In the genomic region with DNA sequence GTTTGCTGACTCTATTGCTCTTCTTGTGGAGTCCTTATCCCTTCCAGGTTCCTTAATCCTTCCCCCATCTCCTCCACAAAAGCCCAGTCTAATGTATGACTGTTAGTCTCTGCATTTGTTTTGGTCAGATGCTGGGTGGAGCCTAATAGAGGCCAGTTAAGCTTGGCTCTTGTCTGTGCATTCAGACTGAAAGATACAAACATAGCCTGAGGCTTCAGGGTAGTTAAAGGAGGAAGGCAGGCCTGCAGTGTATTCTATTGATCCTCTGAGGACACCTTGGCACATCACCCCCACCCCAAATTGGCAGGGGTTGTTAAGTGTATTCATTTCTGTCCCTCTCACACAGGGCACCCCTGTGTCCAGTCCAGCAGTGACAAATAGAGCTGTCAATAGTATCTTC, we compare ENCODE assay signal across 12 mouse cellular contexts.
"Had no signal": no experiment of that assay in that cellular context is flagged by ENCODE, and none has a peak within 500 bp of the region (broad histone marks: within the 10 kb centered on the region; RNA-seq: fewer than 3 reads in every experiment).

No protein-coding gene starts in this region.

- DNase-seq: left cerebral cortex, postnatal 4 days; liver; liver, embryonic 13.5 days; liver, postnatal 0 days; lung, adult 18-20 months; lung, adult 2 months; lung, embryonic 14.5 days; lung, postnatal 10 days; lung, postnatal 14 days; lung, postnatal 36 days; lung, postnatal 4 days; midbrain, embryonic 14.5 days had no signal
